Mouse (Mus musculus) liver, embryonic 16.5 days (tissue): ENCODE results near the gene Gne. TPM values are rescaled to one million over a fixed set of nuclear protein-coding genes. Genes with fewer than 3 reads are reported as not detected.

Experiments
- ATAC-seq: fragments of 200-750 bp; cut with Nextera tagmentation; 2 replicates; pipeline ENCODE4 v1.8.0; 2017; ENCODE audit warnings: low read depth, mild to moderate bottlenecking, moderate number of reproducible peaks, moderate library complexity
- H3K27ac ChIP-seq: fragments of 300-500 bp; sonication (generic); 2 replicates; pipeline ENCODE4 v1.5.1; 2014; ENCODE audit warnings: mild to moderate bottlenecking, low read length
- H3K27me3 ChIP-seq: fragments of 300-500 bp; sonication (generic); 2 replicates; pipeline ENCODE4 v1.6.1; 2014; ENCODE audit warnings: low read depth, low read length, mixed read lengths; ENCODE audit not compliant: control insufficient read depth, insufficient read depth
- H3K36me3 ChIP-seq: fragments of 300-500 bp; sonication (generic); 2 replicates; pipeline ENCODE4 v1.6.1; 2014; ENCODE audit warnings: mild to moderate bottlenecking; ENCODE audit not compliant: control insufficient read depth, insufficient read depth
- H3K4me1 ChIP-seq: fragments of 300-500 bp; sonication (generic); 2 replicates; pipeline ENCODE4 v1.6.1; 2014; ENCODE audit warnings: low read depth, low read length, mixed read lengths; ENCODE audit not compliant: control insufficient read depth
- H3K4me2 ChIP-seq: fragments of 300-500 bp; sonication (generic); 2 replicates; pipeline ENCODE4 v1.6.1; 2014; ENCODE audit warnings: low read depth, low read length, mixed read lengths
- H3K4me3 ChIP-seq: fragments of 300-500 bp; sonication (generic); 2 replicates; pipeline ENCODE4 v1.5.1; 2014; ENCODE audit warnings: low read depth, mild to moderate bottlenecking, low read length
- H3K9ac ChIP-seq: fragments of 300-500 bp; sonication (generic); 2 replicates; pipeline ENCODE4 v1.6.1; 2014; ENCODE audit warnings: low read depth, low read length
- H3K9me3 ChIP-seq: fragments of 300-500 bp; sonication (generic); replicated peaks from 2 replicates; pipeline ENCODE4 v1.6.1; 2016; ENCODE audit warnings: low read length; ENCODE audit not compliant: control insufficient read depth
- WGBS: fragments of 180-500 bp; shearing (Covaris S2); extraction: QIAGEN DNeasy Blood & Tissue Kit; methylation state at CpG from one replicate; pipeline ENCODE4 v1.1.7; 2014; ENCODE audit not compliant: insufficient replicate concordance; 5-methylcytosine and 5-hydroxymethylcytosine counted together
- polyA plus RNA-seq: library from polyadenylated mRNA; unstranded; fragments of >200 nt; fragmentation: Nextera tagmentation; extraction: Ambion mirVana; gene quantifications from 2 replicates; pipeline ENCODE4 v1.2.1, GENCODE M21; 2015

The Gne gene
- polyA plus RNA-seq, 1 experiment from 2014 or later = 36.2 TPM

GRCm38 (mm10) chr4:44022766-44023165, 61.2 kb downstream of the Gne start:
- Histone ChIP-seq H3K4me3 (no peak overlapping the region), H3K9ac (no peak overlapping the region), H3K36me3 (peaks cover 87% of the 10 kb centered on the region), H3K27me3 (no peaks in the 10 kb centered on the region), H3K27ac (no peak overlapping the region), H3K4me2 (no peak overlapping the region), H3K9me3 (no peaks in the 10 kb centered on the region), H3K4me1 (no peaks in the 10 kb centered on the region)
- 84% methylated on average over 11 of the region's 11 CpGs for WGBS
- ATAC-seq = no peak

GRCm38 (mm10) chr4:44022323-44022722, 61.7 kb downstream of the Gne start:
- no peak overlapping the region for H3K27ac ChIP-seq
- no peak overlapping the region for H3K9ac ChIP-seq
- H3K4me2 ChIP-seq = no peak overlapping the region
- 60% methylated on average over 4 of the region's 4 CpGs for WGBS
- H3K4me1 ChIP-seq = no peaks in the 10 kb centered on the region
- H3K4me3 ChIP-seq = no peak overlapping the region
- no peak for ATAC-seq
- no peaks in the 10 kb centered on the region for H3K9me3 ChIP-seq
- no peaks in the 10 kb centered on the region for H3K27me3 ChIP-seq
- peaks cover 83% of the 10 kb centered on the region for H3K36me3 ChIP-seq

GRCm38 (mm10) chr4:44016791-44017190, 67.2 kb downstream of the Gne start:
- peaks cover 31% of the 10 kb centered on the region for H3K36me3 ChIP-seq
- H3K9ac ChIP-seq = no peak overlapping the region
- no peak overlapping the region for H3K4me2 ChIP-seq
- no peak overlapping the region for H3K27ac ChIP-seq
- H3K27me3 ChIP-seq = no peaks in the 10 kb centered on the region
- peaks cover 30% of the 10 kb centered on the region for H3K4me1 ChIP-seq
- H3K4me3 ChIP-seq = no peak overlapping the region
- ATAC-seq = no peak
- WGBS = 87% methylated on average over 12 of the region's 12 CpGs
- no peaks in the 10 kb centered on the region for H3K9me3 ChIP-seq

- Histone ChIP-seq H3K36me3 (peaks cover 24% of the 10 kb centered on the region), H3K9ac (no peak overlapping the region), H3K4me2 (no peak overlapping the region), H3K27ac (no peak overlapping the region), H3K9me3 (no peaks in the 10 kb centered on the region), H3K4me1 (peaks cover 34% of the 10 kb centered on the region), H3K27me3 (no peaks in the 10 kb centered on the region), H3K4me3 (no peak overlapping the region)
- ATAC-seq = no peak
- 27% methylated on average over 4 of the region's 4 CpGs for WGBS
These were observed 67.9 kb downstream of the Gne start for GRCm38 (mm10) chr4:44016071-44016470.

GRCm38 (mm10) chr4:44013391-44014070, 70.4 kb downstream of the Gne start:
- peak overlapping the region; percentile 80 for H3K27ac ChIP-seq

GRCm38 (mm10) chr4:44012376-44013367, 71.3 kb downstream of the Gne start:
- peaks cover 34% of the 10 kb centered on the region for H3K4me1 ChIP-seq
- peak overlapping the region; percentile 89 for H3K4me2 ChIP-seq
- H3K36me3 ChIP-seq = no peaks in the 10 kb centered on the region
- WGBS = under 1% methylated on average over 77 of the region's 77 CpGs
- H3K27ac ChIP-seq = peak overlapping the region; percentile 80
- H3K27me3 ChIP-seq = no peaks in the 10 kb centered on the region
- no peaks in the 10 kb centered on the region for H3K9me3 ChIP-seq
- ATAC-seq = peak; percentile 97
- H3K9ac ChIP-seq = peak overlapping the region; percentile 85
- peak overlapping the region; percentile 74 for H3K4me3 ChIP-seq

More at GRCm38 (mm10) chr4:44013391-44014070, 70.4 kb downstream of the Gne start:
- WGBS = 18% methylated on average over 11 of the region's 11 CpGs
- Histone ChIP-seq H3K27me3 (no peaks in the 10 kb centered on the region), H3K36me3 (peaks cover under 1% of the 10 kb centered on the region), H3K9me3 (no peaks in the 10 kb centered on the region), H3K4me3 (peak overlapping the region; percentile 74), H3K4me1 (peaks cover 34% of the 10 kb centered on the region), H3K4me2 (peak overlapping the region; percentile 89), H3K9ac (peak overlapping the region; percentile 85)
- ATAC-seq = no peak

- Histone ChIP-seq H3K4me1 (peaks cover 34% of the 10 kb centered on the region), H3K9me3 (no peaks in the 10 kb centered on the region), H3K27ac (no peak overlapping the region; the same call in 1 of the 2 replicates), H3K4me2 (peak overlapping the region; percentile 89), H3K4me3 (peak overlapping the region; percentile 74), H3K27me3 (no peaks in the 10 kb centered on the region), H3K36me3 (no peaks in the 10 kb centered on the region), H3K9ac (peak overlapping the region; percentile 63; the same call in 1 of the 2 replicates)
- WGBS = 69% methylated on average over 3 of the region's 3 CpGs
- ATAC-seq = no peak
These were observed 72.2 kb downstream of the Gne start for GRCm38 (mm10) chr4:44011799-44012198.

- Histone ChIP-seq H3K9me3 (no peaks in the 10 kb centered on the region), H3K9ac (no peak overlapping the region), H3K4me3 (no peak overlapping the region), H3K4me2 (no peak overlapping the region), H3K27ac (no peak overlapping the region), H3K27me3 (no peaks in the 10 kb centered on the region), H3K4me1 (peaks cover 25% of the 10 kb centered on the region), H3K36me3 (no peaks in the 10 kb centered on the region)
- ATAC-seq = no peak
- WGBS = 39% methylated on average over 2 of the region's 2 CpGs
These were observed 73.1 kb downstream of the Gne start for GRCm38 (mm10) chr4:44010893-44011292.
